Mouse (Mus musculus): Measurements from ENCODE around the gene Slc35g3. TPM values are rescaled to one million over a fixed set of nuclear protein-coding genes. Genes with fewer than 3 reads are reported as not detected.
A peak's percentile ranks its signal among the peaks of the same experiment; 100 is the strongest.

The Slc35g3 gene
- polyA plus RNA-seq, 2 experiments = not detected

DNA sequence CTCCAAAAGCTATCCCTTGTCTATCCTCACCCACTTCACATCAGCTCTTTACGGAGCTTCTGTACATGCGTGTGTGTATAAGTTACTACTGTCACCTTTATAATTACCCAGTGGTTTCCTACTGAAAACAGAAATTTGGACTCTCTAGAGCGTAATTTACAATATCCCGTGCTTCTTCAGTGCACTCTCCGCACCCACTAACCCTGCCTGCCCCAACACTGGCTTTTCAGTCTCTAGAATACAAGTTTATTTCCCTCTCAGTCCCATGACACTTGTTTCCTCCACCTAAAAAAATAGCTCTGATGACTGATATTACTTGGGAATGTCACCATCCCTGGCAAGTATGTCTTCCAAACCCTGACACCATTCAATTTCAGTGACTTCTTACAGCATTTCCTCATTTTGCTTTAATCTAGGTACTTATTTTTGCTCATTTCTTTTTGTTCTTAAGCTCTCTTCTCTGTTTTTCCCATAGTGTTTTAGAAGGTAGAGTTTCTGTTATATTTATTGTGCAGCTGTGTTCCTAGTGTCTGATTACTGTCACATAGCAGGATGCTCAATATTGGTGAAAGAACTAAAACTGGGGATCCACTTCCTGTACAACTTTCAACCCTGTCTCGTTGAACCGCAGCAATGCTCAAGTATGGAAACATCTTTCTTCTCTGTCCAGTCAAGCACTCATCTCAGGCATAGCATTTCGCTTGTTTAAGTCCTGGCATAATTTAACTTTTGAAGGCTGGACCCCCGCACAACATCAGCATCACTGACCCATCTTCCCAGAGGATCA, 4.3 kb downstream of the Slc35g3 start:
- H3K9me3 ChIP-seq (ENCODE audit: control insufficient read depth, low read length) = no peaks in the 10 kb centered on the region
- H3K4me3 ChIP-seq (ENCODE audit: insufficient read depth in 1 of 2, low read depth in 2 of 2, low read length in 2 of 2) = peak overlapping the region; percentile 79 to 88
- DNase-seq (ENCODE audit: low read depth in 3 of 3, low spot score in 3 of 3) (no peak), ATAC-seq (ENCODE audit: insufficient read depth) (no peak)
- peaks cover 40 to 43% of the 10 kb centered on the region in 2 experiments for H3K4me1 ChIP-seq (replicated peaks; ENCODE audit: control insufficient read depth in 2 of 2, insufficient read depth in 2 of 2, low read length in 1 of 2)
- peak overlapping the region; percentile 97 for H3K27ac ChIP-seq
- H3K4me2 ChIP-seq (ENCODE audit: low read depth) = peak overlapping the region; percentile 82
- 43% methylated on average over 9 of the region's 9 CpGs for WGBS (ENCODE audit: insufficient replicate concordance)
- peaks cover 7% of the 10 kb centered on the region; the same call in 1 of the 2 replicates for H3K36me3 ChIP-seq (replicated peaks; ENCODE audit: control insufficient read depth, insufficient read depth, low read depth)
- H3K27me3 ChIP-seq (ENCODE audit: control insufficient read depth, insufficient read depth, low read length) = no peaks in the 10 kb centered on the region
- H3K9ac ChIP-seq (replicated peaks) = peak overlapping the region; percentile 92
- TF ChIP-seq EP300 (IDR thresholded peaks at IDR 0.05; ENCODE audit: low read depth) = no peak
- no peak for TF ChIP-seq CTCF (IDR thresholded peaks at IDR 0.05; ENCODE audit: low read depth)

DNA sequence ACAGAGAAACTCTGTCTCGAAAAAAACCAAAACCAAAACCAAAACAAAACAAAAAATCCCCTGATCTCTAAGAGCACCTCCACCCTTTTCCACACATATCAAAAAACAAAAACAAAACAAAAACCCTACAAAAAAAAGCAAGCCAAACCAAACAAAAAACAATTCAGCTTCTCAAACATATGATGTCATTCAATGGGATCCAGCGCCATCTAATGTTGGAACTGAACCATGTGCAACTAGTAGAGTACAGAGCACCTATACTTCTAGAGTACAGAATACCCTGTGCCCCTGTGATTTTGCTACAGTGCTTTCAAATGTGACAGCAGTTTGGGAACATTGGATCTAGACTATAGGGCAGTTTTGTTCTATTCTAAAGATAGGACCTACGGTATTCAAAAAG, 7.1 kb downstream of the Slc35g3 start:
- DNase-seq (ENCODE audit: low read depth in 3 of 3, low spot score in 3 of 3) = peak; percentile 58 to 67 (median 61)
- Histone ChIP-seq H3K27me3 (ENCODE audit: control insufficient read depth, insufficient read depth, low read length) (no peaks in the 10 kb centered on the region), H3K36me3 (replicated peaks; ENCODE audit: control insufficient read depth, insufficient read depth, low read depth) (peaks cover 10% of the 10 kb centered on the region), H3K9ac (replicated peaks) (no peak overlapping the region; the same call in none of the 2 replicates), H3K27ac (no peak overlapping the region), H3K4me3 (ENCODE audit: insufficient read depth in 1 of 2, low read depth in 2 of 2, low read length in 2 of 2) (peak overlapping the region in 1 of 2 experiments; percentile 27; a peak in 2 of 4 replicates), H3K4me2 (ENCODE audit: low read depth) (peak overlapping the region; percentile 82), H3K9me3 (ENCODE audit: control insufficient read depth, low read length) (no peaks in the 10 kb centered on the region), H3K4me1 (replicated peaks; ENCODE audit: control insufficient read depth in 2 of 2, insufficient read depth in 2 of 2, low read length in 1 of 2) (peaks cover 41 to 44% of the 10 kb centered on the region in 2 experiments)
- WGBS (ENCODE audit: insufficient replicate concordance) = 36% methylated on average over 3 of the region's 3 CpGs
- TF ChIP-seq EP300 (IDR thresholded peaks at IDR 0.05; ENCODE audit: low read depth) = no peak
- peak; percentile 71; the same call in 1 of the 2 replicates for TF ChIP-seq CTCF (IDR thresholded peaks at IDR 0.05; ENCODE audit: low read depth)
- no peak for ATAC-seq (ENCODE audit: insufficient read depth)

DNA sequence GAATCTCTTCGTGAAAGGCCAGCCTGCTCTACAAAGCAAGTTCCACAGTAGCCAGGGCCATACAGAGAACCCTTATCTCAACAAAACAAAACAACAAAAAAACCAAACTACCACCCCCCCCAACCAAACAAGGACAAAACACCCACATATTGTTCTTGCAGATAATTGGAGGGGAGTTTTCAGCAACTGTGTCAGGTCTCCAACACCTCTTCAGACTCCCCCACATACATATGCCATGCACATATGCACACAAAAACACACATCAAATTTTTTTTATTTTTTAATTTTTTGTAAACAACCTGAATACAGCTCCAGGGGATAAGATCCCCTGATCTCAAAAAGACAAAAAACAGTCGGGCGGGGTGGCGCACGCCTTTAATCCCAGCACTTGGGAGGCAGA, 7.5 kb downstream of the Slc35g3 start:
- Histone ChIP-seq H3K4me1 (replicated peaks; ENCODE audit: control insufficient read depth in 2 of 2, insufficient read depth in 2 of 2, low read length in 1 of 2) (peaks cover 36 to 42% of the 10 kb centered on the region in 2 experiments), H3K27me3 (ENCODE audit: control insufficient read depth, insufficient read depth, low read length) (no peaks in the 10 kb centered on the region), H3K27ac (no peak overlapping the region), H3K36me3 (replicated peaks; ENCODE audit: control insufficient read depth, insufficient read depth, low read depth) (peaks cover 14% of the 10 kb centered on the region), H3K9me3 (ENCODE audit: control insufficient read depth, low read length) (no peaks in the 10 kb centered on the region), H3K4me3 (ENCODE audit: insufficient read depth in 1 of 2, low read depth in 2 of 2, low read length in 2 of 2) (no peak overlapping the region), H3K4me2 (ENCODE audit: low read depth) (peak overlapping the region; percentile 82), H3K9ac (replicated peaks) (no peak overlapping the region; the same call in 1 of the 2 replicates)
- TF ChIP-seq EP300 (IDR thresholded peaks at IDR 0.05; ENCODE audit: low read depth) (peak; percentile 24; the same call in 1 of the 2 replicates), CTCF (IDR thresholded peaks at IDR 0.05; ENCODE audit: low read depth) (no peak)
- ATAC-seq (ENCODE audit: insufficient read depth) (no peak), DNase-seq (ENCODE audit: low read depth in 3 of 3, low spot score in 3 of 3) (no peak)
- 52% methylated on average over 5 of the region's 5 CpGs for WGBS (ENCODE audit: insufficient replicate concordance)

DNA sequence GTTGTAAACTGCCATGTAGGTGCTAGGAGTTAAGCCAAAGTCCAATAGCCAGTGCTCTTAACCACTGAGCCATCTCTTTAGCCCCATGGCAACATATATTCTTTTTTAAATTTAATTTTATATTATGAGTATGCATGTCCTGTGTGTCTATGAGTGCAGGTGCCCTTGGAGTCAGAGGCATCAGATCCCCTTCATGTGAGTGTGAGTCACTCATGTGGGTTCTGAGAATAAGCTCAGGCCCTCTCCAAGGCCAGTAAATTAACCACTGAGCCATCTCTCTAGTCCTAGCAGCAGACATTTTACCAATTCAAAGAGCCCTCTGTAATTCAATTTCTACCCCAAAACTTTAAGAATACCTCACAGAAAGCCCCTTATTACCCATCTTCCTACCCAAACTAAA, 9.1 kb downstream of the Slc35g3 start:
- Histone ChIP-seq H3K4me1 (replicated peaks; ENCODE audit: control insufficient read depth in 2 of 2, insufficient read depth in 2 of 2, low read length in 1 of 2) (peaks cover 36 to 42% of the 10 kb centered on the region in 2 experiments), H3K27ac (no peak overlapping the region), H3K4me3 (ENCODE audit: insufficient read depth in 1 of 2, low read depth in 2 of 2, low read length in 2 of 2) (no peak overlapping the region), H3K9ac (replicated peaks) (peak overlapping the region; percentile 13), H3K27me3 (ENCODE audit: control insufficient read depth, insufficient read depth, low read length) (no peaks in the 10 kb centered on the region), H3K36me3 (replicated peaks; ENCODE audit: control insufficient read depth, insufficient read depth, low read depth) (peaks cover 20% of the 10 kb centered on the region), H3K9me3 (ENCODE audit: control insufficient read depth, low read length) (no peaks in the 10 kb centered on the region), H3K4me2 (ENCODE audit: low read depth) (peak overlapping the region; percentile 15; the same call in 1 of the 2 replicates)
- ATAC-seq (ENCODE audit: insufficient read depth) (no peak), DNase-seq (ENCODE audit: low read depth in 3 of 3, low spot score in 3 of 3) (no peak)
- TF ChIP-seq CTCF (IDR thresholded peaks at IDR 0.05; ENCODE audit: low read depth) = no peak
- no peak for TF ChIP-seq EP300 (IDR thresholded peaks at IDR 0.05; ENCODE audit: low read depth)

DNA sequence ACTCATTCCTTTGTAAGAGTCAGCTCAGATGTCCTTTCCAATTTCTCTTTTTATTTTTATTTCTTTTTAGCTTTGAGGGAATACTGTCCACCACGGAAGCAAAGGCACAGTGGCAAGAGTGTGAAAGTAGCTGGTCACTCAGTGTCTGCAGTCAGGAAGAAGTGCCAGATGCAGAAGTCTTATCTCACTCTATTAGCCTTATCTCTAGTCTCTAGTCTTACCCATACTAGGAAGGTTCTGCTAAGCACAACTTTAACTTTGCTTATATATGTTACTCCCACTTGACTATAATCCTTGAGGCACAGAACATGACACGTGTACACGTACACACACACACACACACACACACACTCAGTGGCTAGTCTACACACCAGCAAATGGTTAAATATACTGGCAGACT, 10.1 kb downstream of the Slc35g3 start:
- Histone ChIP-seq H3K27ac (peak overlapping the region; percentile 11; the same call in 1 of the 2 replicates), H3K9ac (replicated peaks) (no peak overlapping the region; the same call in 1 of the 2 replicates), H3K4me1 (replicated peaks; ENCODE audit: control insufficient read depth in 2 of 2, insufficient read depth in 2 of 2, low read length in 1 of 2) (peaks cover 32 to 38% of the 10 kb centered on the region in 2 experiments), H3K4me2 (ENCODE audit: low read depth) (peak overlapping the region; percentile 43), H3K27me3 (ENCODE audit: control insufficient read depth, insufficient read depth, low read length) (no peaks in the 10 kb centered on the region), H3K9me3 (ENCODE audit: control insufficient read depth, low read length) (no peaks in the 10 kb centered on the region), H3K4me3 (ENCODE audit: insufficient read depth in 1 of 2, low read depth in 2 of 2, low read length in 2 of 2) (no peak overlapping the region), H3K36me3 (replicated peaks; ENCODE audit: control insufficient read depth, insufficient read depth, low read depth) (peaks cover 30% of the 10 kb centered on the region)
- WGBS (ENCODE audit: insufficient replicate concordance) = 15% methylated on average over 3 of the region's 3 CpGs
- TF ChIP-seq EP300 (IDR thresholded peaks at IDR 0.05; ENCODE audit: low read depth) (no peak), CTCF (IDR thresholded peaks at IDR 0.05; ENCODE audit: low read depth) (no peak)
- ATAC-seq (ENCODE audit: insufficient read depth) = peak; percentile 42; the same call in 1 of the 2 replicates
- DNase-seq (ENCODE audit: low read depth in 3 of 3, low spot score in 3 of 3) = no peak
